Mouse (Mus musculus) adrenal gland, postnatal 10 days (tissue): ENCODE measurements around the gene Fnip2. TPM values are rescaled to one million over a fixed set of nuclear protein-coding genes. Genes with fewer than 3 reads are reported as not detected.

Experiments used
- DNase-seq: peaks from one replicate; pipeline ENCODE4 v3.0.0; 2021; ENCODE audit warnings: mixed read lengths
- total RNA-seq, 2 experiments: library from RNA; stranded (reverse); gene quantifications; 2 replicates each; pipeline ENCODE4 v1.2.3; 2021

Fnip2 gene
- total RNA-seq, 2 experiments from 2014 or later = 12.3 to 14.1 TPM

GRCm38 (mm10) chr3:79528451-79528850 is 39.1 kb downstream of the Fnip2 start:
- DNase-seq = no peak

DNA sequence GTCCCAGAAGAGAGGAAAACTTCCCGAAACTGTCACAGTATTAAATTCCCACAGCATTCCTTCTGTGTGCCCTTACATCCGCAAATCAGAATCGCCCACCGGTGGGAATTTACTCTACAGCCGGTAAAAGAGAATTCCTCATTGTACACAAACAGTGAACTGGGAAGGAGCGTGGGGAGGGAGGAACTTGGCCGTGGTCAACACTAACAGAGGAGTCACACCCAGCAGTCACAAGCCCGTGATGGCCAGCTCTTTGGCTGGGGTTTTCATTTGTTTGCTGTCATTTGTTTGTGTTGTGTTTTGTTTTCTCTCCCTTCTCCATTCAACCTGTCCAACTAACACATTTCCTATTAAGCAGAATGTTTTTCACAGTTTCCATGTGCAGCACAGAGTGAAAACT is 39.7 kb downstream of the Fnip2 start:
- DNase-seq = no peak

GRCm38 (mm10) chr3:79527521-79527920 is 40.1 kb downstream of the Fnip2 start:
- no peak for DNase-seq

DNA sequence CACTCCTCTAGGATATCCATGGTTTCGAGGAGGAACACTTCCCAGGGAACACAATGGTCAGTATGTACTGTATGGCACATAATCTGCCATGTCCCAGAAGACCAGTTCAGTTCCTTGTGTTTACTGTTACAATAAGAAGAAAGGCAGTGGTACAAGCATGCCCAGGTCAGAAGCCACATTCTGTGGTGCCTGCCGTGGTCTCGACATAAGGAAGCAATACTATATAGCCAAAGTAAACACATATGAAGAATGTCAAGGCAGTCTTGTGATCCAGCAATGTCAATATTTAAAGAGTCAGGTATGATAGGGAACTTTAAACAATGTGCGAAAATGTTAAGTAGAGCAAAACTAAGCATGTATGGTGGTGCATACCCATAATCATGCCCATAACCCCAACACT is 44.2 kb downstream of the Fnip2 start:
- no peak for DNase-seq

DNA sequence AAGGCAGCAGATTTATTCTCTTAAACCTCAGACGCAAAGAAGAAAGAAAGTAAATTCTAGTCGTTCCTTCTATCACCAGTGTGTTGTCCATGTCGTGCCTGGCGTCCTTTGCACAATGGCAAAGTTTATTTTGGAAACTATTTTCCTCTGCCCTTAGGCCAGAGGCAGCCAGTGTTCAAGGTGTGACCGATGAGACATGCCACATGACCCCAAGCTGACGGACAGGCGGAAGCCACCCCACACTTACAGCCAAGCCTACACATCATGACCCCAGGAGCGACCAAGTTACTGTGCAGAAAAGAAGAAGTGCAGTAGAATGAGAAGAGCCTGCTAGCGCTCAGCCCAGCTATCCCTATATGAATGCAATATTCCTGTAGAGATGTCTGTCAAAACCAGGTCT is 47.7 kb downstream of the Fnip2 start:
- no peak for DNase-seq

DNA sequence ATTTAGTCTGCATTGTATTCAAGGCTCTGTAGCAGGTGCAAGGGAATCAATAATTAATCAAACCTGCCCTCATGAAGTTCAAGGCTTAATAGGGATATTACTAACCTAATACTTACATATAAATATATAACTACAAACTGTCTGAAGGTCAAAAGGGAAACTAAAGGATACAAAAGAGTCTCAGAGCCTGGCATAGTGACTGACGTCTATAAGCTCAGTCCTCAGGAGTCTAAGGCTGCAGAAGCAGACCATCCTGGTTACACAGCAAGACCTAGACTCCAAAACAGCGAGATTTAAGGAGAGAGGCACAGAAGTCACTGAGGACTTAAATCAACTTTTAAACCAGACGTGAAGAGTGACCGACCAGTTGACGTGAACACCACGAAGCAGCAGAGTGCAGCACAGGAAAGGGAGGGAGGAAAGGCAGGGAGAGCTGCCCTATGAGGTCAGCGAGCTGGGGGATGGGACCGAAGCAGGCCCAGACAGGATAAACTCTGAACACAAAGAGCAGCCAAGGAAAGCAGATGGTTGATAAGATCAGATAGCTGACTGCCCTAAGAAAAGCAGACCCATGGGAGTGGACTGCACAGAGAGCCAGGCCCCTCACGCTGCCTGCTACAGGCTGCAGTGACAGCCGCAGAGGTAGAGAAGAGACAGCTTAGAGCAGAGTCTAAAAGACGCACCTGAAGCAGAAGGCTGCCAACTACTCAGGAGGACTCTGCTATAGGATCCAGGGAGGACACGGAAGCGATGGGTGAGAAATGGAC is 48.7 kb downstream of the Fnip2 start:
- DNase-seq = peak; percentile 64

- no peak for DNase-seq
These were observed 49.6 kb downstream of the Fnip2 start for GRCm38 (mm10) chr3:79517884-79518591.

GRCm38 (mm10) chr3:79516958-79517357 is 50.6 kb downstream of the Fnip2 start:
- DNase-seq = no peak

- DNase-seq = no peak
These were observed 51.3 kb downstream of the Fnip2 start for GRCm38 (mm10) chr3:79516099-79516920.

DNA sequence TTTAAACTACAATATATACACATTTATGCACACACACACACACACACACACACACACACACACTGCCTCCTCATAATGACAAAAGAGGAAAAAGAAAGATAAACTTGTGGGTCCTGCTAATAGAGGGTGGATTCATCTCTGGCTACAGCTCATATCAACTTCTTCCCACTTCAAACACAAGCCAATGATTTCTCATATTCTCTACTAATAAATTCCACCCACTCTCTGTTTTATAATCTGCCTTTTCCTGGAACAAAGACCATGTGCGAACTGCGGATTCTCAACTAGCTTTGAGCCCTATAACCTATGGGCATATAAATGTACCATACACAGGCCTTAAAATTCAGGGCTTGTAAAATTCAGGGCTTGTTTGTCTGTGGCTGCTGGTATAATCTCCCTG is 53.3 kb downstream of the Fnip2 start:
- no peak for DNase-seq

GRCm38 (mm10) chr3:79501166-79501728 is 66.3 kb downstream of the Fnip2 start:
- no peak for DNase-seq

DNA sequence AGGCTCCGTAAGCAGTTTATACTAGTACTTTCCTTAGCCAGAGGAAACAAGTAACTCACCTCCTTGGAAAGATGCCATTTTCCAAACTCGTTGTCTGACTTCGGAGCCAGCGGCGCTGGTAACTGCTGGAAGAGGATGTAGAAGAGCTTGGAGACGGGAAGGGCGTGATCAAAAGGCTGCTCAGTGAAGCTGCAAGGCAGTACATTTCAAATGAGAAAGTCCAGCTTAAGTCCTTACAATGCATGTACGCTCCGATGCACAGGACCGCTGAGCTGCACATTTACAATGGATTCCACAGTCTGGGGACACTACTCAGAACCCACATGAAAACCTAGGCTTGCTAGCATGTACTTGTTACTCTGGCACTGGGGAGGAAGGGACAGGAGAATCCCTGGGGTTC is 67.3 kb downstream of the Fnip2 start:
- DNase-seq = no peak

- no peak for DNase-seq
These were observed 70.9 kb downstream of the Fnip2 start for GRCm38 (mm10) chr3:79496668-79497067.

DNA sequence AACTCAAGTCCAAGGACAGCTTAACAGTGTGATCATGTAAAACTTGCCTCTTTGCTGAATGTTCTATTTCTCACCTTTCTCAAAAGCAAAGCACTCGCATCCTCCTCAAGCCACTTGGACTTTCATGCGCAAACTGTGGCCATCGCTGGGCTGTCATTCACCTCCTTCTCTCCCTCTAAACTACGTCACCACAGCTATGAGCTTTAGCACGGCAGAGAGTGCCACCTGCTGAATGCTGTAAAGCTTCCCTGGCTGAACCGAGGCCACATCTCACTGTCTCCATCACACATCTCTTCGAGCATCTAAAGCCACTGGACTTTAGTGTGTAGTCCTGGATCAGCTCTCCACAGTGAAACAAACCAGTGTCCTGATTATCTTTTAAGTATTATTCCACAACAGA is 72.4 kb downstream of the Fnip2 start:
- no peak for DNase-seq

GRCm38 (mm10) chr3:79494028-79494427 is 73.6 kb downstream of the Fnip2 start:
- DNase-seq = no peak

GRCm38 (mm10) chr3:79493064-79493463 is 74.5 kb downstream of the Fnip2 start:
- DNase-seq = no peak

GRCm38 (mm10) chr3:79491614-79492013 is 76.0 kb downstream of the Fnip2 start:
- DNase-seq = no peak

GRCm38 (mm10) chr3:79490102-79490501 is 77.5 kb downstream of the Fnip2 start:
- no peak for DNase-seq

DNA sequence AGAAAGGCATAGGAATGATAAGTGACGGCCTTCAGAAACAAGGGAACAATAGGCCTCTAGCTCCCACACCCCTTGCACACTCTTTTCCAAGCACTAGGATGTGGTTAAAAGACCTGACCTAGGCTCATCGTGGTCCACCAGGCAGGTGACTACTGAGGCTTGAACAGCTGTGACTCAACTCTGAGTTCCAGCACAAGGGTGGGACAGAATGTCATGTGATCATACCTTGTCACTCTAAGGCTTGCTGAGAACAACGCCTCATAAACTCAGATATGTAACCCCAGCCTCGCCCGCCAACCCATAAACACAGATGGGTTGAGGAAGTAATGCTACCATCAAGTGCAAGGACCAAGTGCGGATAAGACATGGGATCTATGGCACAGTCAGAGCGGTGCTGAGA is 79.6 kb downstream of the Fnip2 start:
- DNase-seq = no peak

GRCm38 (mm10) chr3:79484286-79485063 is 83.1 kb downstream of the Fnip2 start:
- DNase-seq = no peak

GRCm38 (mm10) chr3:79478880-79479279 is 88.7 kb downstream of the Fnip2 start:
- DNase-seq = no peak

DNA sequence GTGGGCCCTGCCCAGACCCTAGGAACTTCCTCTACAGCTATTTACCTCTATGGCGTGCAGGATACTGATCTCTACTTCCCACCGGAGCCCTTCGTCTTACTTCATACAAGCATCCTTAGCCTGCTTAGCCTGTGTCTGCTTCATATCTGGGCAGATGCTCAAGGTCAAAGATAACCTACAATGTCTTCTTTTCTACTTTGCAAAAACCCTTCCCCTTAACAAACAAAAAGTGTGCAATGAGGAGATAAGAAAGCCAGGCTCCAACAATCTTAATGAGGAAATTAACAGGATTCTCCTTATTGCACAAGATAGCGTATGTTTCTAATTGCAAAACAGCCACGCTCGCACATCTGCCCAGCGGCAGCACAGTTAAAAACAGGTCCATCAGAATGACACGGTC is 89.2 kb downstream of the Fnip2 start:
- no peak for DNase-seq
